Mouse (Mus musculus) hindbrain, embryonic 14.5 days (tissue): ENCODE measurements around the gene Arsb. TPM values are rescaled to one million over a fixed set of nuclear protein-coding genes. Genes with fewer than 3 reads are reported as not detected.

ENCODE experiments used
- ATAC-seq: fragments of 200-750 bp; cut with Nextera tagmentation; 2 replicates; pipeline ENCODE4 v1.8.0; 2017; ENCODE audit warnings: moderate number of reproducible peaks, mild to moderate bottlenecking, moderate TSS enrichment, moderate library complexity; ENCODE audit not compliant: low FRiP score
- DNase-seq: peaks from one replicate; pipeline ENCODE4 v3.0.0-alpha.2; 2015; ENCODE audit warnings: low spot score
- H3K27ac ChIP-seq: fragments of 300-500 bp; sonication (generic); 2 replicates; pipeline ENCODE4 v1.5.1; 2014; ENCODE audit warnings: mild to moderate bottlenecking, moderate library complexity
- H3K27me3 ChIP-seq: fragments of 300-500 bp; sonication (generic); 2 replicates; pipeline ENCODE4 v1.6.1; 2014; ENCODE audit warnings: mild to moderate bottlenecking, low read length, mixed read lengths; ENCODE audit not compliant: control insufficient read depth, insufficient read depth
- H3K36me3 ChIP-seq: fragments of 300-500 bp; sonication (generic); replicated peaks from 2 replicates; pipeline ENCODE4 v1.6.1; 2014; ENCODE audit not compliant: control insufficient read depth, insufficient read depth
- H3K4me1 ChIP-seq: fragments of 300-500 bp; sonication (generic); replicated peaks from 2 replicates; pipeline ENCODE4 v1.6.1; 2014; ENCODE audit warnings: antibody characterized with exemption, low read length, mixed read lengths; ENCODE audit not compliant: control insufficient read depth, insufficient read depth
- H3K4me2 ChIP-seq: fragments of 300-500 bp; sonication (generic); replicated peaks from 2 replicates; pipeline ENCODE4 v1.6.1; 2014; ENCODE audit warnings: mild to moderate bottlenecking, moderate library complexity
- H3K4me3 ChIP-seq: fragments of 300-500 bp; sonication (generic); replicated peaks from 2 replicates; pipeline ENCODE4 v1.5.1; 2014; ENCODE audit warnings: mild to moderate bottlenecking, low read length
- H3K9ac ChIP-seq: fragments of 300-500 bp; sonication (generic); 2 replicates; pipeline ENCODE4 v1.6.1; 2014
- H3K9me3 ChIP-seq: fragments of 300-500 bp; sonication (generic); 2 replicates; pipeline ENCODE4 v1.6.1; 2016; ENCODE audit warnings: low read length; ENCODE audit not compliant: control insufficient read depth
- WGBS: fragments of 180-500 bp; shearing (Covaris S2); extraction: QIAGEN DNeasy Blood & Tissue Kit; methylation state at CpG from one replicate; pipeline ENCODE4 v1.1.7; 2014; 5-methylcytosine and 5-hydroxymethylcytosine counted together
- polyA plus RNA-seq: library from polyadenylated mRNA; unstranded; fragments of >200 nt; fragmentation: Nextera tagmentation; extraction: Ambion mirVana; gene quantifications from 2 replicates; pipeline ENCODE4 v1.2.1, GENCODE M21; 2014

The Arsb gene
- polyA plus RNA-seq, 1 experiment from 2014 or later, result 10.9 TPM

DNA sequence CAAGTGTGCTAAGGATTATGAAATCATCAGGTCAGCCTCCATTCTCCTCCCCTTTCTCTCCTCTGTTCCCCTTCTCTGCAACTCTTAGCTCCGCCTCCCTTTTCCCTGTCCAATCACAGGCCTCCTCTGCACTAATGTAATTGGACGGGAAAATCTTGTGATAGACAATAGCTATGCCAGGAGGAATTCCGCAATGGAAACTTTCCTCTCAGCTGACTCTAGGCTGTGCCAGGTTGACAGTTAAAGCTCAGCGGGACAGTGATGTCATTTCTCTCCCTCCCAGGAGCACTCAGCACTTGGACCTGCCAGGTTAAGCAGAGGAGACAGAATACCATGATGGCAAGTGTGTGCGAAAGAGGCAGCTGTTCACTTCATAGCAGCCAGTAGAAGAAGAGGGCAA is 95.2 kb downstream of the Arsb start:
- Histone ChIP-seq H3K4me2 (no peak overlapping the region), H3K9me3 (peaks cover 6% of the 10 kb centered on the region; the same call in 1 of the 2 replicates), H3K4me1 (no peaks in the 10 kb centered on the region), H3K36me3 (no peaks in the 10 kb centered on the region), H3K27ac (no peak overlapping the region), H3K9ac (no peak overlapping the region), H3K27me3 (no peaks in the 10 kb centered on the region), H3K4me3 (no peak overlapping the region)
- no peak for ATAC-seq
- no peak for DNase-seq
- WGBS, result 76% methylated on average over 5 of the region's 5 CpGs

DNA sequence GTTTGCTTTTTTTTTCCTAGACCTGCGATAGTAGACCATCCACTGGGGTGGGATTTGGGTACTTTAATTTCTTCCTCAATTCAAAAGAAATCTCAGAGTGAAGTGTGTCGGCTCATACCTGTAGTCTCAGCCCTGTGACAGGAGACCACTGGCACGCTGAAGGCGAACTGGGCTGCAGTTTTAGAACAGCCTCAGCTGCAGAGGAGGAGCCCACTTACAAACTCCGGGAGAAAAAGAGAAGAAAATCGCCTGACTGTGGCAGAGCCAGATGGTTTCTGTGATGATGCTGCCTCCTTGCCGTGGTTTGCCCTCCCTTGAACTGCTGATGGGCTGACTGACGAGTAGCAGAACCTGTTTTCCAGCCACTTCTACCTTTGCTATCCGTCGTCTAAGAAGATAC is 100.3 kb downstream of the Arsb start:
- no peak overlapping the region for H3K27ac ChIP-seq
- no peak for ATAC-seq
- WGBS, result 86% methylated on average over 10 of the region's 10 CpGs

DNA sequence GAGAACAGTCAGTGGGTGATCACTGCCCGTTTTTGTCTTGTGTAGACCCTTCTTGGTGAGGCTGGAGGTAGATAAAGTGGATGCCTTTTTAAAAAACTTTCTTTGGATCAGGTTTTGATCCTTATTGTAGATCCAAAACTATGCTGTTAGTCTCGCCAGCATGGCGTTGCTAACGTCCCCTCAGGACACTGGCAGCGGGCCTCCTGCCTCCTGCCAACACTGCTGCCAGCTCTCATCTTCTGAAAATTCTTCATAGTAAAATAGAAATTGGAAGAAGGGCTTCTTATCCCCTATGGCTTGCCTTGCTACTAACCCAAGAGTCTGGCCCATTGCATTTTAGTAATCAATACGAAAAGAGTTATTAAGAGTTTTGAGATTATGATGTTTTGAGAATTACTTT is 101.2 kb downstream of the Arsb start:
- H3K36me3 ChIP-seq, result no peaks in the 10 kb centered on the region
- WGBS, result 84% methylated on average over 6 of the region's 6 CpGs
- H3K9me3 ChIP-seq, result peaks cover 6% of the 10 kb centered on the region; the same call in 1 of the 2 replicates
- H3K9ac ChIP-seq, result no peak overlapping the region
- H3K4me3 ChIP-seq, result no peak overlapping the region
- H3K4me2 ChIP-seq, result no peak overlapping the region
- no peak for DNase-seq
- no peak for ATAC-seq
- no peak overlapping the region for H3K27ac ChIP-seq
- H3K4me1 ChIP-seq, result no peaks in the 10 kb centered on the region
- H3K27me3 ChIP-seq, result no peaks in the 10 kb centered on the region

More for the DNA sequence above, 100.3 kb downstream of the Arsb start:
- no peaks in the 10 kb centered on the region for H3K27me3 ChIP-seq
- DNase-seq, result no peak
- peaks cover 6% of the 10 kb centered on the region; the same call in 1 of the 2 replicates for H3K9me3 ChIP-seq
- H3K9ac ChIP-seq, result no peak overlapping the region
- no peak overlapping the region for H3K4me3 ChIP-seq
- H3K4me2 ChIP-seq, result no peak overlapping the region
- no peaks in the 10 kb centered on the region for H3K36me3 ChIP-seq
- no peaks in the 10 kb centered on the region for H3K4me1 ChIP-seq

DNA sequence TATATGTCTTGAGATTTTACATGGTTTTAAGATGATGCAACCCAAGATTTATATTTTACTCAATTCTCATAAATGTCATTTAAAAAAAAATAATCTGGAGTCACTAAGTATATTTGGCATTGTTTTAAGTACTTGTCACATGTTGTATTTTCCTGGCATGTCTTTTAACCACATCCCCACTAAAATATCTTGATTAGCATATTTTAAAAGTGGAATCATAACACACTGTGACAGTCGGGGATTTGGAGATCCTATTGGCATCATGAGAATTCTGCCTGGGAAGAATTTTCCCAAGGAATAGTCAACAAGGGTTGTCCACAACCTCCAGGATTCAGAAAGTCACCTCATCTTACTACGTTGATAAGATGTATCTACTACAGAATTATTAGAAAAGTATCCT is 106.5 kb downstream of the Arsb start:
- no peak overlapping the region for H3K27ac ChIP-seq
- DNase-seq, result no peak
- H3K4me2 ChIP-seq, result no peak overlapping the region
- H3K4me1 ChIP-seq, result no peaks in the 10 kb centered on the region
- no peaks in the 10 kb centered on the region for H3K9me3 ChIP-seq
- H3K36me3 ChIP-seq, result no peaks in the 10 kb centered on the region
- no peak overlapping the region for H3K9ac ChIP-seq
- H3K27me3 ChIP-seq, result no peaks in the 10 kb centered on the region
- 87% methylated on average over 2 of the region's 2 CpGs for WGBS
- no peak overlapping the region for H3K4me3 ChIP-seq
- ATAC-seq, result no peak

DNA sequence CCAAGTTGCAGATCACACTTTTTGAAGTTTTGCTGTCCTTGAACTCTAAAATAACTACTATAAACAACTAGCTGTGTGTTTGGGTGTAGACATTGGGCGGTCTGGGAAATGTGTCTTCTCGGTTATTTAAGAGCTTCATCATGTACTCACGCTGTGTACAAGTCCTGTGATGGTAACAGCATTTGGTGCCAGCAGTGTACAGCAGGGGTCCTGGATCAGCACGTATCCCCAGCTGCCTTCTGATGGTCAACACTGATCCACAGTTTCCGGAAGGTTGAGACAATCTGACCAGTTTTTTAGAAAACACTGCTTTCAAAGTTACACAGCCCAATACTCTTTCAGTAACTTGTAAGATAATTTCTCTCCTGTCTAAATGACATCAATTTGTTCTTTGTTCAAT is 108.0 kb downstream of the Arsb start:
- Histone ChIP-seq H3K36me3 (no peaks in the 10 kb centered on the region), H3K27me3 (no peaks in the 10 kb centered on the region), H3K9ac (no peak overlapping the region), H3K4me3 (no peak overlapping the region), H3K4me2 (no peak overlapping the region), H3K4me1 (0 out of 2 replicates have a peak, but pooled peaks cover 3% of the 10 kb centered on the region), H3K27ac (no peak overlapping the region), H3K9me3 (no peaks in the 10 kb centered on the region)
- WGBS, result 83% methylated on average over 5 of the region's 5 CpGs
- DNase-seq (no peak), ATAC-seq (no peak)

DNA sequence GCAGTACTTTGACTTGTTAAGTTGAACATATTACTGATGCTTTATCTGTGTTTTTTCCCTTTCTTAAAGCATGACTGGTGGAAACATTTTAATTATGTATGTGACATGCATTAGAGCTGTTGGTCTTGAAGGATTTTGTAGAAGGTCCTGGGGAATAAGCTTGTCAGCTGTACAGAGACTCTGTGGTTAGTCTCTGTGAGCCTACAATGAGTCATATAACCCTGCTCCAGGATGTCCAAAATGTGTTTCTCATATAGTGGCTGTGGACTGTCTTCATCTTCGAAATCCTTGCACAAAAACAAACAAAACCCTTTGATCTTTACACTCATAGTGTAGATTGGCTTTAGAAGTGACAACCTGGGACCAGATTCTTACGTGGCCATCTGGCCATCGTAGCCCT is 110.7 kb downstream of the Arsb start:
- Histone ChIP-seq H3K27me3 (no peaks in the 10 kb centered on the region), H3K27ac (no peak overlapping the region), H3K4me1 (0 out of 2 replicates have a peak, but pooled peaks cover 3% of the 10 kb centered on the region), H3K4me2 (no peak overlapping the region), H3K9me3 (no peaks in the 10 kb centered on the region), H3K4me3 (no peak overlapping the region), H3K9ac (no peak overlapping the region), H3K36me3 (no peaks in the 10 kb centered on the region)
- 78% methylated on average over 3 of the region's 3 CpGs for WGBS
- ATAC-seq (no peak), DNase-seq (no peak)

DNA sequence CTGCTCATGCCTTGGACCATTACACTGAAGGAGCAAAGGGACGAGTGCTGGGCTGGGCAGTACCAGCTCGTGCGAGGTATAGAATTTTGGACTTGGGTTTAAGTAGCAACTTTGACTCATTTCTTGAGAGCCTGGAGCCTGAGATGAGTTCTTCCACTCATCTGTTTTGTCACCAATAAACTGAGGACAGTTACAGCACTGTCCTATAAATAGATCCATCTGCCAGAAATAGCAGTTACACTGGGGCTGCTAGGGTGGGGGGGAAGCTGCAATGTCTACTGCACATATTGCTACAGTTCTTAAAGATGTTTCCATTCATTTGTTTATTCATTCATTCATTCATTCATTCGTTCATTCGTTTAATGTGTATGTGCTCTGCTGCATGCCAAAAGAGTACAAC is 115.6 kb downstream of the Arsb start:
- no peak overlapping the region for H3K4me2 ChIP-seq
- no peaks in the 10 kb centered on the region for H3K9me3 ChIP-seq
- no peaks in the 10 kb centered on the region for H3K27me3 ChIP-seq
- WGBS, result 94% methylated on average over 5 of the region's 5 CpGs
- H3K4me3 ChIP-seq, result no peak overlapping the region
- H3K27ac ChIP-seq, result no peak overlapping the region
- 0 out of 2 replicates have a peak, but pooled peaks cover 3% of the 10 kb centered on the region for H3K4me1 ChIP-seq
- no peaks in the 10 kb centered on the region for H3K36me3 ChIP-seq
- no peak overlapping the region for H3K9ac ChIP-seq
- ATAC-seq, result no peak
- no peak for DNase-seq

DNA sequence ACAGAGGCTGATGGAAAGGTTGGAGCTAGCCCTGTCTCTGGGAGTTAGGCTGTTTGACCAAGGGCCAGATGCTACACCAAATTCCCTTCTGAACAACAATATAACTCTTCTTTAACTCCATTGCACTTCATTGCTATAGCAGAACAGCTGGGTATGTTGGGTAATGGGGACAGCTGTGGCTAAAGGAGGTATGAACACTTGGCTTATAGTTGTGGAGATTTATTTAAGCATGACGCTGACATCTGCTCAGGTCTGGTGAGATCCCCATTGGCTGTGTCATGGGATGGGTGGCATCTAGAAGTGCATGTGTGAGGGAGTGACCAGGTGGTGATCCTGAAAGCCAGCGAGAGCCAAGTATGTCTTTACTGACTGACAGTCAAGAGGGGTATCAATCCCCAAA is 116.8 kb downstream of the Arsb start:
- H3K4me3 ChIP-seq, result no peak overlapping the region
- DNase-seq (no peak), ATAC-seq (no peak)
- no peaks in the 10 kb centered on the region for H3K9me3 ChIP-seq
- H3K27ac ChIP-seq, result no peak overlapping the region
- H3K27me3 ChIP-seq, result no peaks in the 10 kb centered on the region
- H3K4me1 ChIP-seq, result 0 out of 2 replicates have a peak, but pooled peaks cover under 1% of the 10 kb centered on the region
- H3K9ac ChIP-seq, result no peak overlapping the region
- no peaks in the 10 kb centered on the region for H3K36me3 ChIP-seq
- no peak overlapping the region for H3K4me2 ChIP-seq
- 92% methylated on average over 2 of the region's 2 CpGs for WGBS

DNA sequence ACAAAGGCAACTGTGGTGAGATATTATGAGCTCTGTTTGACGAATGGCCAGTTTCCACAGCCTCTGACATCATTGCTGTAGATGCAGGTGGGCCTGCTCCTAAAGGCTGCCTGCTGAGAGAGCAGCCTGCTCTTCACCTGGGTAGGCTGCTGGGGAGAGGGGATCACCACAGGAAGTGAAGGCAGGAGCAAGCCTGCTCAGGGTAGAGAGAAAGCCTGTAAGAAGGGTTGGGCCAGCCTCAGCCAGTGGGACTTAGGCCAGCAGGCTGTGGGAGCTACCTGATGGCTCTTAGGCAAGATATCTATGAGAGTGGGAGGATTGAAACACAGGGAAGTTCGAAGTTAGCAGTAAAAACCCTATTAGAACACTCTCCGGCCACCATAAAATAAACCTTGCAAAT is 117.5 kb downstream of the Arsb start:
- 83% methylated on average over 3 of the region's 3 CpGs for WGBS
- ATAC-seq, result no peak
- H3K9ac ChIP-seq, result no peak overlapping the region

DNA sequence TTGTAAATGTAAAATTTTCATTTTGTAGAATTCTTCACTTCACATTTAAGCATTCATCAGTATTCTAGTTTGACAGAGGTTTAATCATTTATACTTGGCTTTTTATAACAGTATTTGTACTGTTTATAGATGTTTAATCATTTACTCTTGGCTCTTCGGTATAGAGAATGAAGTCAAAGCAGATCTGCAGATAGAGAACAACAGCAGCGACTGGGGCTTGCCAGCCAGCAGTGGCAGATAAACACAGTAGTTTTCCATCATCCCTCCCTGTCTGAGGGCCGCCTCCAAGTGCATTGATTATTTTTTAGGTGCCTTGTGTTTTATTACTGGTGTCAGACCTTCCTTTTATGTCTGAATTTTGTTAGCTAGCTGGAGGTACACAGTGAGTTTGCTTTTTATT is 118.6 kb downstream of the Arsb start:
- Histone ChIP-seq H3K27ac (no peak overlapping the region), H3K36me3 (no peaks in the 10 kb centered on the region), H3K27me3 (no peaks in the 10 kb centered on the region), H3K4me2 (no peak overlapping the region), H3K9me3 (no peaks in the 10 kb centered on the region), H3K4me3 (no peak overlapping the region), H3K9ac (no peak overlapping the region), H3K4me1 (no peaks in the 10 kb centered on the region)
- ATAC-seq, result no peak
- no peak for DNase-seq
- 77% methylated on average over 3 of the region's 3 CpGs for whole genome bisulfite sequencing

More for the DNA sequence above, 117.5 kb downstream of the Arsb start:
- H3K9me3 ChIP-seq, result no peaks in the 10 kb centered on the region
- no peaks in the 10 kb centered on the region for H3K4me1 ChIP-seq
- no peak for DNase-seq
- H3K36me3 ChIP-seq, result no peaks in the 10 kb centered on the region
- H3K27me3 ChIP-seq, result no peaks in the 10 kb centered on the region
- no peak overlapping the region for H3K27ac ChIP-seq
- H3K4me2 ChIP-seq, result no peak overlapping the region
- no peak overlapping the region for H3K4me3 ChIP-seq
